Mouse (Mus musculus): ENCODE measurements around the gene Cyp2f2.

Gene Cyp2f2

DNA sequence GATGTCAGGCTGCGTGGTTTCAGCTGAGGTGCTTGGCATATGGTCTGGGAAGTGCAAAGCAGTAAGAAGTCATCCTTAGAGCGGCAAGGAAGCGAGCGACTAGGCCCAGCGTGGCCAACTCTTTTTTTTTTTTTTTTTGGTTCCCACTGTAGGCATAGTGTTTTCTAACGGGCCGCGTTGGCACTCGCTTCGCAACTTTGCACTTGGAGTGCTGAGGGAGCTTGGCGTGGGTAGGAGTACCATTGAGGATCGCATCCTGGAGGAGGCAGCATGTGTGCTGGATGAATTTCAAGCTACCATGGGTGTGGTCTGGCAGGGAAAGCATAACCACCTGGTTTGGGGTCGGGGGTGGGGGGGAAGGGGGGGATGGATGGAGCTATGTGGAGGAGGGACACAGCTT lies 36.3 kb downstream of the Cyp2f2 start:
- DNase-seq, result peak in 1 of 2 experiments; percentile 8

DNA sequence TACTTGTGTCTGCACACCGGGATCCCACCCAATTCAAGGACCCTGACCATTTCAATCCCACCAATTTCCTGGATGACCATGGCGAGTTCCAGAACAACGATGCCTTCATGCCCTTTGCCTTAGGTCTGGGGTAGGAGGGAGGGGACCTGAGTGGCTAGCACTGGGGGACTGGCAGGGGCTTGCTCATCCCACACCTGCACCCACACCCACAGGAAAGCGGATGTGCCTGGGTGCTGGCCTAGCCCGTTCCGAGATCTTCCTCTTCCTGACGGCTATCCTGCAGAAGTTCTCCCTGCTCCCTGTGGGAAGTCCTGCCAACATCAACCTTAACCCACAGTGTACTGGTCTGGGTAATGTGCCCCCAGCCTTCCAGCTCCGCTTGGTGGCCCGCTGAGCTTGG lies 38.5 kb downstream of the Cyp2f2 start:
- peak in 1 of 2 experiments; percentile 5 for DNase-seq

DNA sequence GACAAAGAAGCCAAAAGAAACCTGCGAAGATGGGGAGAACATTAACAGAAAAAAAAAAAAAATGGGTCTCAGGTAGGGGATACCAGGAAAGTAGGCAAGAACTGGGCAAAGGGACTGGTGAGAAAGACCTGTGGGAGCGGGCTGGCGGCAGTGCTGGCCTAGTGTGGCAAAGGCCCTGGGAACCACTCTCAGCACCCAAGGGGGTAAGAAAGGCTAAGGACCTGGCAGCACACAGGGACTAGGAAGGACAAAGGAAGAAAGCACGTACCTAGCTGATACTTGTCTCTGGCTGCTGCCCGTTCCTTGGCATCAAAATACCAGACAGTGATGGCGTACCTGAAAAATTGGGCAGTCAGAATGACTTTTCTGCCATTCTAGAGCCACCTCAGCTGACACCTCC lies 39.5 kb downstream of the Cyp2f2 start:
- DNase-seq, result peak in 1 of 2 experiments; percentile 12

DNA sequence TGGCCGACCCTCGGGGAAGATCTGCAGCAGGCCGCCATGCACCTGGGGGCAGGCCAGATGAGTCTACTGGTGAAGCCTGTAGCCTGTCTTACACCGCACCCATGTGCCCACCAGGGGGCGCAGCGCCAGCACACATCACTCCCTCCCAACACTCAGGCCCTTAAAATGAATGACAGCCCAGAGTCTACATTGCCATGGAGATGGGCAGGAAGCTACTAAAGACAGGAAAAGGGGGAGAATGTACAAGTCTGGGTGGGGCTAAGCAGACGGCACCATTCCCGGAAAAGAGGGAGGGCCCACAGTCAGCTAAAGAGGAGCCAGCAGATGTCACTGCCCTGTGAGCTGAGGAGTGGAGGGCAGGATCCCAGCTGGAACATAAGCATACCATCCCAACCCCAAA lies 40.2 kb downstream of the Cyp2f2 start:
- DNase-seq, result peak; percentile 81 to 89

DNA sequence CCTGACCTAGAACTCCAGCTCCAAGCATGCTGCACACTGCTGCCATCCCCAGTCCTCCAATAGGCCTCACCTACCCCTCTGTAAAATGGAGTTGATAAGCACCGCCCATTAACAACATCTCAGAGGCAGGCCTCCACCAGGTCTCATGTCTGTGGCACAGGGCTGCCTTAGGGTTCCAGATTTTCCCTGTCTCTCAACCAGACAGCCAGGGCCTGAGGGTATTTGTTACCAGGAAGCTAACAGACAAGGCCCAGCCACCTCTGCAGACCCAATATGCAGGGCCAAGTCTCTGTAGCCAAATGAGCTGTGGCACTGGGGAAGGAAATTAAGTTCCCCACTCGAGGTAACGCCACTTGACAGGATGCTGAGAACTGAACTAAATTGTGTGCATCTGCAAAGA lies 41.2 kb downstream of the Cyp2f2 start:
- no peak for DNase-seq

DNA sequence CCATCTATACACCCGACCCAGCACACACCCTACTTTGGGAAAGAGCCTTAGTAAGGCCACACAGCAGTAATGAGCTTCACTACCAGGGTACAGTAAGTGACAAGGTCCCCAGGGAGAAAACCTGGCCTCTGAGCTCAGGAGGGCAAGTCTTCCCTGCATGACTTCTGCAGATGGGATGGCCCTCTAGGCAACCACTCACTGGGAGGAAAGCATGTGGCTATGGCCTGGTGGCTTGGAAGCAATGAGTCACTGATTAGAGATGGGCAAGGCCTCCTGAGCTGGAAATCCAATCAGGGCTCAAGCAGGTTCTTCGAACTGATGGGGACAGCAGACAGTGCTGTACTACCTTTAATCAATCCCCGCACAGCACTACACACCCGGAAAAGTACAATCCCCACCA lies 42.0 kb downstream of the Cyp2f2 start:
- DNase-seq, result peak; percentile 17 to 21

DNA sequence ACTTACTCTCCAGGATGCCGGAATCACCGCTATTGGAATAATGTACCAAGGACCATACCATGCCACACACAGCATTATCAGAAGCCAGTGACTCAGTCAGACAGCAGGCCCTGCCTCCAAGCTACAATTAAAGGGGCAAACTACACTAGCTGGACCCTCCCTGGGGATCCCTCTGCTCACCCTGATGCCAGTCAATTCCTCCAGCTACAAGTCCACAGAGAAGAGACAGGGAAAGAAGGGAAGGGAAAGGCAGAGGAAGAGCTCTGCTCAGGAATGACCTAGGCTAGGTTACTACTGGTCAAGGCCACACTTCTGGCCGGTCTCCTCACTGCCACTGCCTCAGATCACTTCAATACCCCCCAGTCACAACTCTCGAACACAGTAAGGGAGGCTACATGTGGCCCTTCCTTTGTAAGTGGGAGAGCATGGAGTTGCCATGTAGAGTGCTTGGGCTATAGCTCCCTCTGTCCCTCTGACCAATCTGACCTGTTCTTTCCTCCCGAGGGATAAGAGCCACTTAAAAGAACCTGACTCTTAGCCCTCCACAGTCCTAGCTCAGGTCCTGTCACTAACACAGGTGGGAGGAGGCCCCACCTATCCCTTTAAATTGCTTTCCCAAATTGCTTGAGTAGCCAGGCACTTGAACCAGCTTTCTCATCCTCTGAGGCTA lies 43.2 kb downstream of the Cyp2f2 start:
- peak in 1 of 2 experiments; percentile 11 for DNase-seq

DNA sequence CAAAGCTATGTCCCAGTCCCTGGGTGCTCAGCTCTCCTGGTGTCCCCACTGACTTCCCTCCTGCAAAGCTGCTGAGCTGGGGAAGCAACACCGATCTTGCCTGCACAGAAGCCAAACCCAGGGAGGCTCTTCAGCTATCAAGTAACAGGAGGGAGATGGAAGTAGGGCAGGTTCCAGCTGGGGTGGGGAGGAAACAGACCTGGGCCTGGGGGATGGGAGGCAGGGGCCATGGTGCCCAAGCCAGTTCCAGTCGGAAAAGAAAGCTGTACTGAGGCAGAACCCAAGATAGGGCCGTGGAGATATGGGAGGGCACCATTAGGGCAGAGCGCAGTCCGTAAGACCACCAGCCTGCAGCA lies 43.7 kb downstream of the Cyp2f2 start:
- DNase-seq, result peak in 1 of 2 experiments; percentile 21

DNA sequence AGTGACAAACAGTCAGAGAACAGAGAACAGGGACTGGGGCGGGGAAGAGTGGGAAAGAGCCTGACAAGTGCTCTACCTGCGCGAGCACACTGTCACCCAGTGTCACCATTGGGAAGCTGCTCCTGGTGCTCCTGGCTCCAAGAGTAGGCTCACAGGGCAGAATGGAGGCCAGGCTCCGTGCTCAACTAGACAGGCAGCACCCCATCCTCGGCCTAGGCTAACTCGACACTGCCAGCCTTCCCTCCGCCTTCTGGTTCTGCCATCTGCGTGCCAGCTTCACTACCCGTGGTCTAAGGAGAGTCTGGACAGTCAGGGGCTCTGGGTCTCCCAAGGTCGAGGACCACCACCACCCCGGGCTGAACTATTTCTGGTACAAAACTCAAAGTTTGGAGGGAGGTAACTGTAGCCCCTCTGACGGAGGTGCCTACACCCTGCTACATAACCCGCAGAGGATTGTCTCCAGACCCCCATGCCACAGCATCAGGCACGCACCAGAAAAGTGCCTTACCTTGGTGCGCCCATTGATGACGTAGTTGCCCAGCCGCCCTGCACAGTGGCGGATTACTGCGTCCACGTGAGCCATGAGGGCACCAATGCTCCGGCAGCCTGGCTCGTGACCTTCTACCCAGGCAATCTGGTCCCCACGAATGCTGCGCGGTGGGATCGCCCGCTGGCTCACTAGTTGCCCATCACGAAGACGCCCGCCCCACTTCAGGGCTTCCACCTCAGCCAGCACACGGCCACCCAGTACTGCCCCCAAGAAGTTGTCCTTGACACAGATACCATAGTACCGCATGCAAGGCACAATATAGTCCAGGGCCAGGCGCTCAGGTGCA lies 44.6 kb downstream of the Cyp2f2 start:
- DNase-seq, result peak; percentile 62 to 65

DNA sequence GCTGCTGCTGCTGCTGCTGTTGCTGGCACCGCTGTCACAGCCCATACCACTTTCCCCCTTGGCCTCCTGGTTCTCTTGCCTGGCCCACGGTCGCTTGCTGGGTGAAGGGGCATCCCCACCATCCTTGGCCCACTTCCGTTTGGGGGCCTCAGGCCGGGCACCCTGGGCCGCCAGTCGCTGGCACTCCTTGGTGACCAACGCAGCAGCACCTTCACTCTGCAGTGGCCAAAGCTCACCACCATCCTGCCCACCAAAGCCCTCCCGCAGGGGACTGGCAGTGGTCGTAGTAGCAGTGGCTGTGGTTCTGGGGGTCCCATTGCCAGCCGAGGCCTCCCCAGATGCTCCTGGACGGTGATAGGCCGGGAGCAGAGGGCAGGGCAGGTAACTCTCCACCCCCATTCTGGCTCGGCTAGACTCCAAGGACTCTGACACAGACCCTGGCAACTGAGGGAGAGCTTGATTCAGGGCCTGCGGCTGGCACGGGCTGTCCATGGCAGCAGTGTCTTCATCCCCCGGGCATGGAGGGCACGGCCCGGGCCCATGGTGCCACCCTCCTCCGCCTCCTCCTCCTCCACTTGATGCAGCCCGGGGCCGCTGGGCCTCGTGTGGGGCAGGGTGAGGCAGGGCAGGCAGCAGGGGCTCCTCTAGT lies 45.4 kb downstream of the Cyp2f2 start:
- peak; percentile 64 to 67 for DNase-seq

DNA sequence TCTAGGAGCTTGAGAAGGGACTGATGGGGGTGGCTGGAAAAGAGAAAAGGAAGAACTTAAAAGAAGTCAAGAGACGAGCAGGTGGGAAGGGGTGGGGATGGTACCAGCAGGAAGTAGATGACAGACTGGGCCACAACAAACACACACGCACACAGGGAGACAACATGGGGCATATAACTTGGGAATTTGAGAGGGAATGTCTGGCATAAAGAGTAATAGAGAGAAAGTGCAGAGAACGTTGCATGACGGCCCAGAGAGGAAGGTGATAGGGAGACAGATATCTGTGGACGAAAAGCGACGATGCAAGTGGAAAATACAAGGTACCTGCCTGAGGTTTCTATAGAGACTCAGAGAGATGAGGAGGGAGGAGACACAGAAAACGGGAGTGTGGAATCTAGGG lies 46.0 kb downstream of the Cyp2f2 start:
- no peak for DNase-seq

DNA sequence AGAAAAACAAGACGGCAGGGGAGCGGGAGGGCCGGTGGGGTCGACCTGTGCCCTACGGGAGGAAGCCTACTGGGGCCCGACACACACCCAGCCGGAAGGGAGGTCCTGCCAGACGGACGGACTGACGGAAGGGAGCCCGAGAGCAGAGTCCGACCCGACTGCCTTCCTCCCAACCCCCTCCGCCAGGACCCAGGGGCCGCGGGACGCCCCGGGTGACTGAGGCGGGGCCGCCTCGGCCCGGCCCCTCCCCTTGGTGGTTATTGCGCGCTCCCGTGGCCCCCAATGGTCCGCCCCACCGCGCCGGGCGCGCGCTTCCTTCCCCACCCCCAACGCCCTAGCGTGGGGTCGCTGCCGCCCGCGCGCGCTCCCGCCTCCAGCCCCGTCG lies 46.5 kb downstream of the Cyp2f2 start:
- DNase-seq, result peak; percentile 74 to 86

DNA sequence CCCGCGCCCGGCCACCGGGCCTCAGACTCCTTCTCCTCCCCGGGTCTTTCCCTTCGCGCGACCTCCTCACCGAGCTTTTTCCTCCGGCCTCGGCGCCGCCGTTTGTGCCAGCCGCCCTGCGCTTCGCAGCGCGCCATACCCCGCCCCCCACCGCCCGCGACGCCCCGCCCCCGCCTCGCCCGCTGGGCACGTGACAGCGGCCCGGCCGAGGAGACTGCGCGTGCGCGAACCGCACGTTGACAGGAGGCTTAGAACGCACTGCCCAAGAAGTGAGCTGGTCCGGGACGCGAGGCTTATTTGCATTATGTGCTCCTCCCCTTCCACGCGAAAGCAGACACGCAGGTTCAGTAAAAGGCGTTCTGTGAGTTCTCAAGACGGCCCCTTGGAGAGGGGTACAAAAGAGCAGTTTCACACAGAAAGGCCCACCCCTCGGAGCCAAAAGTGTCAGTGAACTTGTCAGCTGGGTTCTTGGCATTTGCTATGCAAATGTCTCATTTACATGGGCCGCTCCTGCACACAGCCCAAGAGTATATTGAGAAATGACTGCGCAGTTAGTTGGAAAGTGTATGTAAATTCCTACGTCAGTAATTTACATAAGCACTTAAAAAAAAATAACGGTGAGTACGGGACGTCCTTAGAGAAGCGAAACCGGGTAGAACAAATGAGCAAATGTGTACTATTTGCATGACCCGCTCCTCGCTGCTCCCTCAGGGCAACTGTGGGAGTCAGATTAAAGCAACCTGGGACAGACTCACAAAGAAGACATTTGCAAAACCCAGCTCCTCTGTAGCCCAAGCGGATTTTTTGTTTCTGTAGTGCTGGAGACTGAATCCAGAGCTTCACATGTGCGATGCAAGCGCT lies 47.1 kb downstream of the Cyp2f2 start, which contains the start of gene Egln2:
Egln2 (minus strand) TSS at position 189 of the 861 bp plus-strand sequence.
- DNase-seq, result peak; percentile 93 to 97

DNA sequence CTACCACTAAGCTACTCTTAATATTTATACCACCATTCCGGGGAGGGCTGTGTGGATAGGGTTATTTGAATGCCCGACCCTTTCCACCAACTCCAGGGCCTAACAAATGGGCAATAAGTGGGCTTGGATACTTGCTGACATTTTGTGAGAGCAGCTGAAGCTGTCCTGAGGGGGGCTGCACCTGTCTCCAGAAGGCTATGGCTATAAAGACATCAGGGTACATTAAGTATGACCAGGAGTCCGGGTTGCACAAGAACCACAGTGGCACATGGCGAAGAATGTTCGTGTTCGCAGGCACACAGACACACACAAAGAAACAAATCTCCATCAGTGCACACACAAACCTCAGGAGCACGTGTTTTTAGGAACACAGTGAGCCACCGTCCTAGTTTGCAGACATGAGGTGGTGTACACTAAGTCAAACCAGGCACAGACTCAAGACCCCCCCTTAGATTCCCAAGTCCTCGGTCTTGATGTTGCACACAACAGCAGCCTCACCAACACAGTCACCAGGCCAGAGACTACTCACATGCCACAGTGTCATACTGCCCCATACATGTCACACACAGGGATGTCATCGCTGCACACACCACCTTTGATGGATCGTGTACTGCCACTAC lies 47.9 kb downstream of the Cyp2f2 start:
- no peak for DNase-seq

DNA sequence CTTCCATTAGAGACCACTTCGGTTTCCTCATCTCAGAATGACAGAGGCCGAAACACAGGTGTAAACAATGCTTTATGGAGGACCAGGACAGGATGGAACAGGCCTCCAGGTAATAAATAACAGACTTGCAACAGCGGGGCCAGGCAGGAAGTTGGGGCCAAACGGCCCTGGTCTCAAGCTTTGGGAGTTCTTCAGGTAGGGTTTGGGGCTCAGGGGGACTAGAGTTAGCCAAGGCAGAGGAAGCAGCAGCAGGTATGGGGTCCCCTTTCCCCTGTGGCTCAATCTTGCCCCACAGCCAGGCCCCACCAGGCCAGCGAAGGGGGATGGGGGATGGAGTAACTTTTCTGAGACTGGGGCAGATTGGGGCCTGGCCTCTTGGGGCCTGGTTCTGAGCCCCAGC lies 48.7 kb downstream of the Cyp2f2 start:
- DNase-seq, result no peak

DNA sequence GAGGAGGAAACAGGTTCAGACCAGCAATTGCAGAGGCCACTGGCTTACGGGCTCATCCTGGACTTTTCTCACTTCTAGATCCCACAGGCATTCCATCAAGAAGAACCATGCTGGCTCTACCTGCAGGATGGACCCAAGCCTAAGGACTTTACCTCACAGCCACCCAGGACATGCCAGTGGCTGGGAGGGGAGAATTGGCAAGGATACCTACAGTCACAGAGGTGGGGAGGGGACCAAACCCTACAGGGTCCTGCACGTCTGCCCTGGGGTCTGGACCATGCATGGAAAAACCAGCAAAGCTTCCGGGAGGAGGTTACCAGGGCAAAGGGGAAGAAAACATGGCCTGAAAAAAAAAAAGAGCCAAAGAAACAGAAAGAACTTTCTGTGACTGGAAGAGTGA lies 51.3 kb downstream of the Cyp2f2 start:
- DNase-seq, result no peak

DNA sequence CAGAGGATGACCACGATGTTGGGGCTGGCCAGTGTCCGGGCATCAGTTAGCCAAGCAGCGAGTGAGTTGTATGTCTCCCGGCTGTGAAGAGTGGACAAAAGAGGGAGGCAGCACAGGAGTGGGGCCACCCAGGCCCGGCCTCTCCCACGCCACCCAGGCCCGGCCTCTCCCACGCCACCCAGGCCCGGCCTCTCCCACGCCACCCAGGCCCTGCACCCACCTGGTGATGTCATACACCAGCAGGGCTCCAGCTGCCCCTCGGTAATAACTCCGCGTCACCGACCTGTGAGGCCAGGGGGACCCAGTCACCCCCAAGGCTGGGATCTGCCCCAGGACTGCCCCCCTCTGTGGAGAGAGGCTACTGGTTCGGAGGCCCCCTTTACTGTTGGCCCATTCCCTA lies 54.8 kb downstream of the Cyp2f2 start:
- no peak for DNase-seq

DNA sequence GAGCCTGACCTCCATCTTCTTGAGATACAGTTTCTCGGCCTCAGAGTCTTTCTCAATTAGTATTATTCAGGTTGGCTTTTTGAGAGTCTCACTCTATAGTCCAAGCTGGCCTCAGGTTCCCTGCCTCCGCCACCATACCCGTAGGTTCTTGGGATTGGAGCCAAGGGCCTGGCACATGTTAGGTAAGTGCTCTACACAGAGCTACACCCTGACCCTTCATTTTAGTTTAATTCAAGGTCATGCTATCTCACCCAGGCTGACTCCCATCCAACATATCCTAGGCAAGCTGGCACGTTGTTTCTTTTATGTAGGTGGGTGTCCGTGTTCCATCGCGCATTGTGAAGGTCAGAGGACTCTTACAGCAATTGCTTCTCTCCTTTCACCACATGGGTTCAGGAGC lies 55.2 kb downstream of the Cyp2f2 start:
- DNase-seq, result no peak

DNA sequence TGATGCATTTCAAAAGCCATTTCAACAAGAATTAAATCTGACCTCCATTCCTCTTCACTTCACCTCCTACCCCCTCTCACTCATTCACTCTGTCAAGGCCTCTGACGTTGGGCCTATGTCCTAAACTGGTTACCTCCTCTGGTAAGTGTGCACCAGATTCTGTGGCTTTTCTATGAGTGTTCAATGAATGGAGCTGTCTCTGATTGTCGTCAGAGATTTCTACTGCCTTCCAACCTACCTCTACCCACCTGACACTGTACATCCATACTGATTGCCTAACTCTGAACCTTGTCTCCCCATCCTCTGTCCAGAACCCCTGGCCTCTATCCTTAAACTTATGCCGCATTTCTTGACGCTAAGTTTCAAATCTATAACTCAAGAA lies 58.2 kb downstream of the Cyp2f2 start:
- DNase-seq, result no peak

DNA sequence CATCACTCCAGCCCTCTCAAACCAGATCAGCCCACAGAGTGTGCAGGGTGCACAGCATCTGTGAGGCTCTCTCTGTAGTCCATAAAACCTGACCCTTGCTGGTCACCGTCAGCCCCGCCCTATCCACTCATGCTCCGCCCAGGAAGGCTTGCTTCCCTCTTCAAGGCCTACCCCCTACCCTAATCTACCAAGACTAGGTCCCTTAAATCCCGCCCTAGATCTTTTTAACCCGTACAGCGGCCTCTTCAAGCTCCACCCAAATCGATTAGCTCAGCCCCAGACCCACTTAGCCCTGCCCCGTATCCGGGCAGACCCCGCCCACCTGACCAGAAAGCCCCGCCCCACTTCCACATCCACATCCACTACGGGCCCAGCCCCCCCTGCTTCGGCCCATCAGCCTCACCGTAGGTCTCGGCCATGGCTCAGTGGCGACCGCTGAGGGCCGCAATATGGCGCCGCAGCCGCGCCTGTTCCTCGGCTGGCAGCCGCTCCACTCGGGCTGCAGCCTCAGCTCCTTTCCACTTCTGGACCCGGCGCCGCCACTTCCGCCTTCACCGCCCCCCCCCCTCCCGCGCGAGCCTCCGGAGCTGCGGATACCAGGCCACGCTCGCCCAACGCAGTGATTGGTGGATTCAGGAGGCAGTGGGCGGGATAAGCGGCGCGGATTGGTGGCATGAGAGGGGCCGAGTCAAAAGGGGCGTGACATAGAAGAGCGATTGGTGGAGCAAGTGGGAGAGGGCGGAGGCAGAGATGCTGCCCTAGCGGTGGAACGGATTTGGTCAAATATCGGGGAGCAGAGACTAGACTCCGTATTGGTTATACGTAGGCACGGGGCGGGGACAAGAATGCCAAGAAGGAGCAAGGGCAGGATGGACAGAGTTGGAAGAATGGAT lies 58.9 kb downstream of the Cyp2f2 start, which contains the start of gene Rab4b:
Rab4b (minus strand) TSS at position 573 of the 893 bp plus-strand sequence.
- peak; percentile 99 to 100 for DNase-seq

DNA sequence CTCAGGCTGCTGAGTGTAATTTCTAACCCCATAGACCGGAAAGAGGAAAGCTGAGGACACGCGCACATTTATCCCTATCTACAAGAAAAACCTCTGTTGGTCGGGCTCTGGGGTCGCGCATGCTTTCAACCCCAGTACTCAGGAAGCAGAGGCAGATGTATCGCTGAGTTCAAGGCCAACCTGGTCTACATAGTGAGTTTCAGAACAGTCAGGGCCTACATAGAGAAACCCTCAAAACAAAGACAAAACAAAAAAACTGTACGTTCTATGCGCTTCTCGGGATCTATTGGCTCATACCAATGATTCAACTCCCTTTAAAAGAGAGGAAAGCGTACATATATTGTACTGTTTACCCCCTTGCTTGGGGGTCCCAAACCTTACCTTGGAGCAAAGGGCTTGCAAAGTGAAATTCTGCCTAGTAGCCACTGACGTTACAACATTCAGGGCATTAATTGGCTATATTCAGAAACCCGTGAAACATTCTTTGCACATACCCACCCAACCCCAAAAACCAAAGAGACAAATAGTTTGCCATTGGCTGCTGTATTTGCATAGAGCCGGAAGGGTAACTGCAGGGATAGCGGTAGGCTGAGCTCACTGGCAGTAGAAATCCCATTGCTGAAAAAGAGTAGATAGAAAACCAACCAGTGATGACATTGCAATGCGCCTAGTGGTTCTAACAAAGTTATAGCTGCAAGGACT lies 59.7 kb downstream of the Cyp2f2 start:
- no peak for DNase-seq

All from cerebellum, adult 18-20 months (tissue).